Mouse (Mus musculus): Measurements from ENCODE around the gene Apbb2. TPM values are rescaled to one million over a fixed set of nuclear protein-coding genes. Genes with fewer than 3 reads are reported as not detected.

The Apbb2 gene
- polyA plus RNA-seq, 1 experiment from 2014 or later = 29.3 TPM

DNA sequence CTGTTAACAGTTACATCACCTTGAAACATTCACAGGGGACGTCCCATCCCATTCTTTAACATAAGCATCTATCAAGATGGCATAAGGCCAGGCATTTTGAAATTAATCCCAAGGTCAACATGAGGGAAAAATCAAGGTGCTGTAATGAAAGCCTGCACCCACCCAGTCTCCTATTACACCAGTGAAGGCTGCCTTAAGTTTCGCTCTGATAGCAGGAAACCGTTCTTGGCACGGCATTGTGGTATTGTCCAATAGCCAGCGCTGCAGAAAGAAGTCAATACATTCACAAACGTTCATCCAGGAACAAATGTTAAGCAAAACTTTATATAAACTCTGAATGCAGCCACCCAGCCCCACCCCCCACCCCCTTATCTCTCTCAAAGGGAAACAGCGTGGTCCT is 15.4 kb downstream of the Apbb2 start:
- peak overlapping the region; percentile 76 for H3K27ac ChIP-seq (replicated peaks)
- H3K27me3 ChIP-seq (replicated peaks) = no peaks in the 10 kb centered on the region
- H3K9me3 ChIP-seq = peaks cover 5% of the 10 kb centered on the region; the same call in 1 of the 2 replicates
- 32% methylated on average over 7 of the region's 7 CpGs for WGBS
- H3K4me1 ChIP-seq = peaks cover 61% of the 10 kb centered on the region
- no peaks in the 10 kb centered on the region for H3K36me3 ChIP-seq
- ATAC-seq (ENCODE audit: extremely low read depth, insufficient number of reproducible peaks, low FRiP score, low TSS enrichment) = no peak
- peak overlapping the region; percentile 44 for H3K4me2 ChIP-seq
- no peak overlapping the region for H3K4me3 ChIP-seq
- H3K9ac ChIP-seq = peak overlapping the region; percentile 6; the same call in 1 of the 2 replicates

GRCm38 (mm10) chr5:66602287-66602820 is 16.2 kb downstream of the Apbb2 start:
- Histone ChIP-seq H3K4me2 (0 out of 2 replicates have a peak overlapping the region, but pooled peaks have one; percentile 44), H3K4me3 (no peak overlapping the region), H3K36me3 (no peaks in the 10 kb centered on the region), H3K4me1 (peaks cover 52% of the 10 kb centered on the region), H3K9me3 (peaks cover 5% of the 10 kb centered on the region; the same call in 1 of the 2 replicates), H3K27ac (replicated peaks) (peak overlapping the region; percentile 76), H3K9ac (peak overlapping the region; percentile 6; the same call in 1 of the 2 replicates), H3K27me3 (replicated peaks) (no peaks in the 10 kb centered on the region)
- ATAC-seq (ENCODE audit: extremely low read depth, insufficient number of reproducible peaks, low FRiP score, low TSS enrichment) = no peak
- 28% methylated on average over 9 of the region's 9 CpGs for WGBS

DNA sequence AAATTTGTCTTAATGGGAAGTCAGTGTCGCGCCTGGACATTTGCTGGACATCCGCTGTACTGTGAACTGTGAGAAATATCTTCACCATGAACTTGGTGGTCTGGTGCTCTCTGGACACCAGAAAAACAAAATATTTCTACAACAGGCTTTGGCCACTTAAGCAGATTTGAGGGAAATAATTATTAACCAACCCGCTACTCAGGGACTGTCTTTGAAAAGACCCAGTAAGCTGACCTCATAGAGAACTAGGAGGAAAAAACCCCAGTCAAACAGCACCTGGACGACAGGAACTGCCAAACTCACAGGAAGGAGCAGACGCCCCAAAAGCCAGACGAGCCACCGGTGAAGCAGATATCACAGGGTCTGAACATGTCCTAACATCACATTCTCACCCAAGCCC is 18.2 kb downstream of the Apbb2 start:
- H3K36me3 ChIP-seq = no peaks in the 10 kb centered on the region
- H3K9me3 ChIP-seq = peaks cover 5% of the 10 kb centered on the region; the same call in 1 of the 2 replicates
- no peak overlapping the region for H3K4me3 ChIP-seq
- ATAC-seq (ENCODE audit: extremely low read depth, insufficient number of reproducible peaks, low FRiP score, low TSS enrichment) = no peak
- WGBS = 63% methylated on average over 8 of the region's 8 CpGs
- H3K27ac ChIP-seq (replicated peaks) = no peak overlapping the region
- peaks cover 35% of the 10 kb centered on the region for H3K4me1 ChIP-seq
- no peaks in the 10 kb centered on the region for H3K27me3 ChIP-seq (replicated peaks)
- no peak overlapping the region for H3K9ac ChIP-seq
- H3K4me2 ChIP-seq = no peak overlapping the region

GRCm38 (mm10) chr5:66599888-66600287 is 18.7 kb downstream of the Apbb2 start:
- Histone ChIP-seq H3K27ac (replicated peaks) (no peak overlapping the region), H3K36me3 (no peaks in the 10 kb centered on the region), H3K9me3 (peaks cover 5% of the 10 kb centered on the region; the same call in 1 of the 2 replicates), H3K27me3 (replicated peaks) (no peaks in the 10 kb centered on the region), H3K4me2 (0 out of 2 replicates have a peak overlapping the region, but pooled peaks have one; percentile 9), H3K9ac (no peak overlapping the region), H3K4me1 (peaks cover 31% of the 10 kb centered on the region), H3K4me3 (no peak overlapping the region)
- WGBS = 55% methylated on average over 9 of the region's 9 CpGs
- ATAC-seq (ENCODE audit: extremely low read depth, insufficient number of reproducible peaks, low FRiP score, low TSS enrichment) = no peak

DNA sequence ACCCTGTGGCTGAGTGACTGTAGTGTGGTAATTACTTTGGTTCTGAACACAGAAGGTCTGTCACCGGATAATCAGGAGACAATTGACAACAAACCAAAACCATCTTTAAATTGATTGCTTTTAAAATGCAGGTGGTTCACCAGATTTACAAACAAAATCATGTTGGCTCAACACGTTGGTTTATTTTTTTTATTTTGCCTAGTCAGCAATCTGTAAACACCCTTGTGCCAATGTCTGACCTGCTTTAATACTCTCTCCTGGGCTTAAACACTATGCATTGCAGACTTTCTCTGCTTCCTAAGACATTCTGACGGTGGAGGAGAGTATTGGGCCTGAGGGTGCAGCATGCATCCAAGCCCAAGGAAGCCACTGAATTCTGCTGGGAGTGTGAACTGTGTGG is 22.3 kb downstream of the Apbb2 start:
- 76% methylated on average over 3 of the region's 3 CpGs for WGBS
- H3K9me3 ChIP-seq = no peaks in the 10 kb centered on the region
- H3K27ac ChIP-seq (replicated peaks) = no peak overlapping the region
- no peaks in the 10 kb centered on the region for H3K36me3 ChIP-seq
- H3K4me2 ChIP-seq = no peak overlapping the region
- H3K27me3 ChIP-seq (replicated peaks) = no peaks in the 10 kb centered on the region
- H3K4me3 ChIP-seq = no peak overlapping the region
- peaks cover 18% of the 10 kb centered on the region for H3K4me1 ChIP-seq
- H3K9ac ChIP-seq = no peak overlapping the region
- ATAC-seq (ENCODE audit: extremely low read depth, insufficient number of reproducible peaks, low FRiP score, low TSS enrichment) = no peak

DNA sequence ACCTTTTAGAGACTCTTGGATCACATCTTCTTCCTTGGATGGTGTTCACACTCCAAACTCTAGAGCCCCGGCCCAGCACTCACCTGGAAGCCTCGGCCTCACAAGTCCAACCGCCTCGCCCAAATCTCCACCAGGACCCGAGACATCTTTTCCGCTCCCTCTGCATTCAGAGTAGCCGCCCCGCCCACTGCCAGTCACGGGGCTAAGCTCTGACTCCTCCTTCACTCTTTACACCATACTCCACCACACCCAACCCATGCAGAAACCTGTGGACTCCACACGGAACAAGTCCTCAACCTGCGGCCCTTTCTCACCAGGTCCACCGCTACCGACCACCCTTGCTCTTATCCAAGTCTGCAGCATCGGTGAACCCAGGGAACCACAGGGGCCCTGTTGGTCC is 23.7 kb downstream of the Apbb2 start:
- Histone ChIP-seq H3K9me3 (no peaks in the 10 kb centered on the region), H3K9ac (no peak overlapping the region), H3K4me2 (no peak overlapping the region), H3K4me1 (peaks cover 13% of the 10 kb centered on the region), H3K36me3 (no peaks in the 10 kb centered on the region; the same call in 1 of the 2 replicates), H3K4me3 (no peak overlapping the region), H3K27me3 (replicated peaks) (no peaks in the 10 kb centered on the region), H3K27ac (replicated peaks) (no peak overlapping the region)
- no peak for ATAC-seq (ENCODE audit: extremely low read depth, insufficient number of reproducible peaks, low FRiP score, low TSS enrichment)
- WGBS = 71% methylated on average over 14 of the region's 14 CpGs

- no peak overlapping the region for H3K9ac ChIP-seq
- H3K36me3 ChIP-seq = peaks cover 14% of the 10 kb centered on the region
- H3K4me3 ChIP-seq = no peak overlapping the region
- no peak for ATAC-seq (ENCODE audit: extremely low read depth, insufficient number of reproducible peaks, low FRiP score, low TSS enrichment)
- 61% methylated on average over 6 of the region's 6 CpGs for WGBS
- peaks cover 43% of the 10 kb centered on the region for H3K4me1 ChIP-seq
- H3K4me2 ChIP-seq = no peak overlapping the region
- H3K9me3 ChIP-seq = no peaks in the 10 kb centered on the region
- H3K27ac ChIP-seq (replicated peaks) = no peak overlapping the region
- no peaks in the 10 kb centered on the region for H3K27me3 ChIP-seq (replicated peaks)
Observed at GRCm38 (mm10) chr5:66586236-66586745, 32.3 kb downstream of the Apbb2 start.

GRCm38 (mm10) chr5:66583019-66583406 is 35.6 kb downstream of the Apbb2 start:
- no peak overlapping the region for H3K4me2 ChIP-seq
- no peak overlapping the region for H3K4me3 ChIP-seq
- 55% methylated on average over 4 of the region's 4 CpGs for WGBS

GRCm38 (mm10) chr5:66582281-66583018 is 36.1 kb downstream of the Apbb2 start:
- no peak overlapping the region for H3K4me2 ChIP-seq
- no peak overlapping the region; the same call in 1 of the 2 replicates for H3K27ac ChIP-seq (replicated peaks)
- no peak overlapping the region for H3K4me3 ChIP-seq
- H3K27me3 ChIP-seq (replicated peaks) = no peaks in the 10 kb centered on the region
- peaks cover 56% of the 10 kb centered on the region for H3K4me1 ChIP-seq
- 77% methylated on average over 17 of the region's 17 CpGs for WGBS
- H3K9ac ChIP-seq = no peak overlapping the region
- H3K36me3 ChIP-seq = peaks cover 2% of the 10 kb centered on the region; the same call in 1 of the 2 replicates
- no peaks in the 10 kb centered on the region for H3K9me3 ChIP-seq
- no peak for ATAC-seq (ENCODE audit: extremely low read depth, insufficient number of reproducible peaks, low FRiP score, low TSS enrichment)

More at GRCm38 (mm10) chr5:66583019-66583406, 35.6 kb downstream of the Apbb2 start:
- Histone ChIP-seq H3K36me3 (peaks cover 6% of the 10 kb centered on the region; the same call in 1 of the 2 replicates), H3K27ac (replicated peaks) (no peak overlapping the region), H3K9me3 (no peaks in the 10 kb centered on the region), H3K4me1 (peaks cover 55% of the 10 kb centered on the region), H3K9ac (no peak overlapping the region), H3K27me3 (replicated peaks) (no peaks in the 10 kb centered on the region)
- ATAC-seq (ENCODE audit: extremely low read depth, insufficient number of reproducible peaks, low FRiP score, low TSS enrichment) = no peak

- no peaks in the 10 kb centered on the region for H3K36me3 ChIP-seq
- ATAC-seq (ENCODE audit: extremely low read depth, insufficient number of reproducible peaks, low FRiP score, low TSS enrichment) = no peak
- WGBS = 56% methylated on average over 4 of the region's 4 CpGs
- peaks cover 44% of the 10 kb centered on the region for H3K4me1 ChIP-seq
- no peaks in the 10 kb centered on the region for H3K27me3 ChIP-seq (replicated peaks)
- no peak overlapping the region for H3K4me2 ChIP-seq
- H3K9me3 ChIP-seq = no peaks in the 10 kb centered on the region
- no peak overlapping the region for H3K9ac ChIP-seq
- no peak overlapping the region for H3K27ac ChIP-seq (replicated peaks)
- no peak overlapping the region for H3K4me3 ChIP-seq
Observed at GRCm38 (mm10) chr5:66579066-66579465, 39.5 kb downstream of the Apbb2 start.

DNA sequence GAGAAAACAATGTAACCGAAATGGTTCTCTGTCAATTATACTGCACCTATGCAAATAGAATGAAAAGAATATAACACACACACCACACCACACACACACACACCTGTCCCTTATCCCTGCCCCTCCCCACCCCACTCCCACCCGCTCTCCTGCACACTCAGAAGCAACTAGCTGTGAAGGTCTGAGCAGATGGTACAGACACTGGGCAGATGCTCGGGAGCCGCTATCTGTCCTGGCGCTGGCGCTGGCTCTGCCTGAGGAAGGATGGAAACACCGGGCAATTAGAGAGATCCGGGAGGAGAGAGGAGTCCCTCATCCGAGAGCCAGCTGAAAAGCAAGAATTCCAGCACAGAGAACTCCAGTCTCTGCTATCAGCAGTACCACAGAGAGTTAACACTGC is 42.3 kb downstream of the Apbb2 start:
- Histone ChIP-seq H3K36me3 (no peaks in the 10 kb centered on the region), H3K4me3 (no peak overlapping the region), H3K4me2 (no peak overlapping the region), H3K4me1 (peaks cover 47% of the 10 kb centered on the region), H3K27ac (replicated peaks) (no peak overlapping the region), H3K9ac (peak overlapping the region; percentile 2; the same call in 1 of the 2 replicates), H3K27me3 (replicated peaks) (no peaks in the 10 kb centered on the region), H3K9me3 (no peaks in the 10 kb centered on the region)
- WGBS = 49% methylated on average over 9 of the region's 9 CpGs
- no peak for ATAC-seq (ENCODE audit: extremely low read depth, insufficient number of reproducible peaks, low FRiP score, low TSS enrichment)
